In the genomic region with DNA sequence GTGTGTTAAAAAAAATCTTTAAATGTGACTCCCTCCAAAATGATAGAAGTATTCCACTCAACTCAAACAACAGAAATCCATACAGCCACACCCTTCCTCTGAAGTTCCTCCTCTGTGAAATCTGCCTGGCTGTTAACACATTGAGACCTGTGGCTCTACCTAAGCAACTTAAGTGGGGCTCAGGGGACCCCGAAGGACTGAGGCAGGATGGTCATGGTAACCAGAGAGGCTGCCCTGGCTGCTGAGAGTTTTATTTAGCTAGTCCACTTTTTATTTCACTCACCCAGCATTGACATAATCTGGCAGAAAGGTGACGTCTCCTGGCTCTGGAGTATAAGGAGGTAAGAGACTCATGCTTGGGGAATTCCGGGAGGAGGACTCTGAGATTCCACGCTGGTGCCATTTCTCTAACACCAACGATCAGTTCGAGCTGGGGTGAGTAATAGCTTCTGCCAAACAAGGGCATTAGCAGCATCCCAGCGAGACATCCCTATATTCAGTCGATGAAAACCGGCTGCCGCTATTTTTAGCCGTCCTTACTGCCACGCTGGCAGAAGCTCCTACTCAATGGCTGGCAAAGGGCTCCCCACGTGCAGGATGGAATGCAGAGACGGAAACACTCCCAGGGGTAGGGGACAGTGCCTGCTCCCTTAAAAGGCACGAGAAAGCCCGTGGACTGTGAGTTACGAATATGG, we compare ENCODE assay signal across 9 mouse cellular contexts.
DNase-seq lines count a peak whose midpoint lies in the region; ATAC-seq and TF ChIP-seq lines count a peak whose summit lies in the region.
"Had no signal": no experiment of that assay in that cellular context is flagged by ENCODE, and none has a peak within 500 bp of the region (broad histone marks: within the 10 kb centered on the region; RNA-seq: fewer than 3 reads in every experiment).

No protein-coding gene starts in this region.

- ATAC-seq in lung, embryonic 14.5 days (ENCODE audit: insufficient read depth) = no peak
- ATAC-seq in embryonic facial prominence, embryonic 15.5 days (ENCODE audit: insufficient number of reproducible peaks, low FRiP score, low TSS enrichment, low read depth) = peak; percentile 67
- no peak for ATAC-seq in liver, postnatal 0 days

- no peak for TF ChIP-seq EP300 in liver, postnatal 0 days (IDR thresholded peaks at IDR 0.05; ENCODE audit: low read depth)

- no peak for TF ChIP-seq CTCF in lung, embryonic 14.5 days (IDR thresholded peaks at IDR 0.05; ENCODE audit: low read depth)
- TF ChIP-seq CTCF in liver, postnatal 0 days (IDR thresholded peaks at IDR 0.05; ENCODE audit: low read depth) = no peak

- intact Hi-C loops in heart, postnatal 14 days (cut with DNase I) = no loop called here

- no peaks in the 10 kb centered on the region for H3K36me3 ChIP-seq in lung, embryonic 14.5 days (ENCODE audit: insufficient read depth)
- H3K36me3 ChIP-seq in embryonic facial prominence, embryonic 15.5 days = no peaks in the 10 kb centered on the region
- no peaks in the 10 kb centered on the region for H3K36me3 ChIP-seq in liver, postnatal 0 days (replicated peaks; ENCODE audit: insufficient read depth, low read length)

- H3K9me3 ChIP-seq in lung, embryonic 14.5 days (ENCODE audit: low read depth, low read length) = no peaks in the 10 kb centered on the region
- H3K9me3 ChIP-seq in embryonic facial prominence, embryonic 15.5 days (replicated peaks) = no peaks in the 10 kb centered on the region
- H3K9me3 ChIP-seq in liver, postnatal 0 days (ENCODE audit: low read length) = no peaks in the 10 kb centered on the region

- H3K27ac ChIP-seq in lung, embryonic 14.5 days (ENCODE audit: low read depth) = peak overlapping the region; percentile 71
- peak overlapping the region; percentile 76 for H3K27ac ChIP-seq in embryonic facial prominence, embryonic 15.5 days (replicated peaks)
- no peak overlapping the region for H3K27ac ChIP-seq in liver, postnatal 0 days (ENCODE audit: low read depth)

- H3K4me2 ChIP-seq in lung, embryonic 14.5 days = peak overlapping the region; percentile 23
- H3K4me2 ChIP-seq in embryonic facial prominence, embryonic 15.5 days (replicated peaks) = peak overlapping the region; percentile 24; the same call in 1 of the 2 replicates
- no peak overlapping the region for H3K4me2 ChIP-seq in liver, postnatal 0 days (ENCODE audit: low read depth, low read length)

- H3K4me3 ChIP-seq in lung, embryonic 14.5 days (ENCODE audit: low read depth, low read length) = no peak overlapping the region
- no peak overlapping the region for H3K4me3 ChIP-seq in embryonic facial prominence, embryonic 15.5 days (replicated peaks)
- no peak overlapping the region for H3K4me3 ChIP-seq in liver, postnatal 0 days (ENCODE audit: low read depth, low read length)

- 26% methylated on average over 17 of the region's 17 CpGs for WGBS in lung, embryonic 14.5 days
- 20% methylated on average over 17 of the region's 17 CpGs for WGBS in embryonic facial prominence, embryonic 15.5 days
- 61% methylated on average over 17 of the region's 17 CpGs for WGBS in liver, postnatal 0 days (ENCODE audit: insufficient replicate concordance)

- peak; percentile 78 for DNase-seq in lung, embryonic 14.5 days
- DNase-seq in lung, postnatal 25 days (ENCODE audit: low spot score) = no peak
- peak; percentile 41 to 63 for DNase-seq in heart, postnatal 14 days
- DNase-seq in right cerebral cortex, postnatal 10 days (ENCODE audit: low spot score in 2 of 2) = peak; percentile 66 to 74
- no peak for DNase-seq in thymus, postnatal 4 days
- no peak for DNase-seq in liver, postnatal 0 days
- no peak for DNase-seq in kidney, postnatal 25 days
- DNase-seq: gastrocnemius, postnatal 36 days had no signal

- H3K4me1 ChIP-seq in lung, embryonic 14.5 days (ENCODE audit: insufficient read depth) = 0 out of 2 replicates have a peak, but pooled peaks cover 3% of the 10 kb centered on the region
- H3K4me1 ChIP-seq in embryonic facial prominence, embryonic 15.5 days = peaks cover 34% of the 10 kb centered on the region
- no peaks in the 10 kb centered on the region for H3K4me1 ChIP-seq in liver, postnatal 0 days (ENCODE audit: insufficient read depth)

- H3K27me3 ChIP-seq in lung, embryonic 14.5 days (ENCODE audit: insufficient read depth, low read length) = no peaks in the 10 kb centered on the region
- no peaks in the 10 kb centered on the region for H3K27me3 ChIP-seq in embryonic facial prominence, embryonic 15.5 days
- H3K27me3 ChIP-seq in liver, postnatal 0 days (ENCODE audit: insufficient read depth, low read length) = no peaks in the 10 kb centered on the region

- H3K9ac ChIP-seq in lung, embryonic 14.5 days = no peak overlapping the region
- no peak overlapping the region for H3K9ac ChIP-seq in embryonic facial prominence, embryonic 15.5 days
- no peak overlapping the region for H3K9ac ChIP-seq in liver, postnatal 0 days (replicated peaks)

Comparison
In these comparisons a context has a peak if more than half of its experiments do, and no peak if none do; other contexts are left out.
1. DNase-seq: peak in lung, embryonic 14.5 days (single experiment), heart, postnatal 14 days (2 of 2) and right cerebral cortex, postnatal 10 days (2 of 2); none in lung, postnatal 25 days (single experiment), thymus, postnatal 4 days (single experiment), liver, postnatal 0 days (single experiment) and kidney, postnatal 25 days (0 of 2).